Mouse (Mus musculus): ENCODE measurements at regions not wholly inside any gene's neighbourhood (a gene's known extent, or its start where the extent isn't known, plus 50 kb on each side); places are given as distances from the start of the nearest gene placed in this dataset.
"Not testable (repeated sequence)": the region's sequence is repeated elsewhere in the genome, so short reads cannot be mapped to it uniquely, and the experiment has no call there.

DNA sequence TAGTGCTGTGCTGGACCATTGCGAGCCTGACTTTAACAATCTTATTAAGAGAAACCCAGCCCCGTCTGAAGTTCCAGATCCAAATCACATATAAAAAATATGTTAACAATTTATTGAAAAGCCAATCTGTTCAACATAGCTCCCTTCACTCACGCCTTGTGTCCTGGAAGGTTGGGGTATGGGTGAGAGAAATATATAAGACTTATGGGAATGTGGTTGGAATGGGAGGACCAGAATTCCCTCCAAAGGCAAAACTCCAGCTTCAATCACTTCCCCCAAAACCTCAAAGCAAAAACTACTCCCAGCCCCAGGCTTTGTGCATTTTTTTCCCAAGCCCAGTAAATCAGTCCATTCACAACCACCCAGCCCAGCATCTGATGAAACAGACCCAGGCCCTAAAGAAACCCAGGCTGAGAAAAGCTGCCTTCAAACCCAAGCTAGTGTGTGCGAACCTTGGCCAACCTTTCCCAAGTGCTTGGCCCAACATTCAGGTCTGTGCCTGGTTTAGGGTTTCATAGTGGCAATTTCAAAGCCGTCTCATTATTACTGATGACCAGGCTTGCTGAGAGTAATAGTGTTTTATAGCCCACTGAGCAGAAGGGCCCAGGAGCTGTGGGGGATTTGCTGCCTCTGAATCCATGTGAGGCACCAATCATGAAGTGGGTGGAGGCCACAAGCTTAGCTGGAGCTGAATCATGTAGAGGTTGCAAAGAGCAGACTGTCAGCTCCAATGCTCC, 517.0 kb downstream of the Bnc2 start:
- Histone ChIP-seq H3K36me3 (ENCODE audit: insufficient read depth) (no peaks in the 10 kb centered on the region), H3K27ac (ENCODE audit: low read depth, low read length) (no peak overlapping the region), H3K27me3 (ENCODE audit: insufficient read depth, low read length) (no peaks in the 10 kb centered on the region), H3K9ac (no peak overlapping the region), H3K4me1 (ENCODE audit: insufficient read depth) (no peaks in the 10 kb centered on the region), H3K9me3 (ENCODE audit: low read length) (no peaks in the 10 kb centered on the region), H3K4me3 (ENCODE audit: low read depth, low read length) (no peak overlapping the region), H3K4me2 (ENCODE audit: low read depth) (no peak overlapping the region)
- ATAC-seq (no peak), DNase-seq (no peak)
- no peak for TF ChIP-seq CTCF (IDR thresholded peaks at IDR 0.05; ENCODE audit: low read depth)
- WGBS = 89% methylated on average over 5 of the region's 5 CpGs

DNA sequence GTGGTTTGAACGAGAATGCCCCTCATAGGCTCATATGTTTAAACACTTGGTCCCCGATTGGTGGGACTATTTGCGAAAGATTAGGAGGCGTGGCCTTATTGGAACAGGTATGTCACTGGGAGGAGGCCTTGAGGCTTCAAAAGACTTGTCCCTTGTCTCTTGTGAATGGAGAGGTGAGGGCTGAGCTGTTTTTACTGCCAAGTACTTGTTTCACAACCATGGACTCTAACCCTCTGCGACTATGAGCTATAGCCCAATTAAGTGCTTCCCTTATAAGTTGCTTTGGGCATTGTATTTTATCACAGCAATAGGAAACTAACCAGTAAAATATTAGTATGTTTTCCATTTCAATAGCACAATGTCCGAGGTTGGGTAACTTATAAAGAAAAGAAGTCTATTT, 511.7 kb downstream of the Bnc2 start:
- no peak overlapping the region for H3K9ac ChIP-seq
- DNase-seq (no peak), ATAC-seq (no peak)
- H3K4me3 ChIP-seq (ENCODE audit: low read depth, low read length) = no peak overlapping the region
- H3K9me3 ChIP-seq (ENCODE audit: low read length) = no peaks in the 10 kb centered on the region
- no peak for TF ChIP-seq CTCF (IDR thresholded peaks at IDR 0.05; ENCODE audit: low read depth)
- no peak overlapping the region for H3K4me2 ChIP-seq (ENCODE audit: low read depth)
- no peaks in the 10 kb centered on the region for H3K4me1 ChIP-seq (ENCODE audit: insufficient read depth)
- no peak overlapping the region for H3K27ac ChIP-seq (ENCODE audit: low read depth, low read length)
- 95% methylated on average over 6 of the region's 6 CpGs for WGBS
- no peaks in the 10 kb centered on the region for H3K36me3 ChIP-seq (ENCODE audit: insufficient read depth)
- no peaks in the 10 kb centered on the region for H3K27me3 ChIP-seq (ENCODE audit: insufficient read depth, low read length)

DNA sequence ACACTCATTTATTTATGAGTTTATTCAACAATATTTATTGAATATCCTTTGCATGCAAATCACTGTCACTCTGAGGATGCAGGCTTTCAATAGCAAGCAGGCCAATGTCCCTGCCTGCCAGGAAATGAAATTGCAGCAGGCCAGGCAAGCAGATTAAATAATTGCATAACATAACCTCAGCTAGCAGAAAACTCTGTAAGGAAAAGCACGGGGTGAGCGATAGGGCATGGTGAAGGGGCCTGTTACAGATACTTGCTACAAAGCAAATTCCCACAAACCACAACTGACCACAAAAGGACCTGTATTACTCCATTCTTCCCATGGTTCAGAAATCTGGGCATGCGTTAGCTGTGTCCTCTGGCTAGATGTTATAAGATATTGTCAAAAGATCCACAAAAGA, 509.8 kb downstream of the Bnc2 start:
- WGBS = 90% methylated on average over 3 of the region's 3 CpGs
- Histone ChIP-seq H3K4me2 (ENCODE audit: low read depth) (no peak overlapping the region), H3K4me1 (ENCODE audit: insufficient read depth) (no peaks in the 10 kb centered on the region), H3K27me3 (ENCODE audit: insufficient read depth, low read length) (no peaks in the 10 kb centered on the region), H3K27ac (ENCODE audit: low read depth, low read length) (no peak overlapping the region), H3K9me3 (ENCODE audit: low read length) (no peaks in the 10 kb centered on the region), H3K36me3 (ENCODE audit: insufficient read depth) (no peaks in the 10 kb centered on the region), H3K4me3 (ENCODE audit: low read depth, low read length) (no peak overlapping the region), H3K9ac (no peak overlapping the region)
- DNase-seq (no peak), ATAC-seq (no peak)
- TF ChIP-seq CTCF (IDR thresholded peaks at IDR 0.05; ENCODE audit: low read depth) = no peak

DNA sequence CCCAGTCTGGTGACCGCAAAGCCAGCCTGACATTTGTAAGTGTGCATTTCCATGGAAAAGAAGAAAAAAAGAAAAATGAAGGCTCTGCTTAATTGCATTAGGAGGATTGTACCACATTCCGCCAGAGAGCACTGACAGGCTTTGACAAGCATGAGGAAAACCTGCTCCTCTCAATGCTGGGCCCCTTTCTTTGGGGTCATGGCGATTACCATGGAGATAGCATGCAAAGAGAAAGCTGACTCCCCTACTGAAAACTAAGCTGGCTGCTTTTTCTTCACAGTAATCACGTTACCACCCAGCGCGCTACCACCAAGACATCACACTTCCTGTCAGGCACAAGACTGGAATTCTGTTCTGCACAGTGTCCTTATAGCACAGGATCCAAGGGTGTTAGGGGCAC, 502.2 kb downstream of the Bnc2 start:
- DNase-seq (peak; percentile 9), ATAC-seq (peak; percentile 64)
- Histone ChIP-seq H3K27me3 (ENCODE audit: insufficient read depth, low read length) (no peaks in the 10 kb centered on the region), H3K36me3 (ENCODE audit: insufficient read depth) (no peaks in the 10 kb centered on the region), H3K4me2 (ENCODE audit: low read depth) (no peak overlapping the region), H3K4me1 (ENCODE audit: insufficient read depth) (no peaks in the 10 kb centered on the region), H3K4me3 (ENCODE audit: low read depth, low read length) (no peak overlapping the region), H3K9me3 (ENCODE audit: low read length) (no peaks in the 10 kb centered on the region), H3K27ac (ENCODE audit: low read depth, low read length) (no peak overlapping the region), H3K9ac (no peak overlapping the region)
- 20% methylated on average over 6 of the region's 6 CpGs for WGBS
- TF ChIP-seq CTCF (IDR thresholded peaks at IDR 0.05; ENCODE audit: low read depth) = no peak

DNA sequence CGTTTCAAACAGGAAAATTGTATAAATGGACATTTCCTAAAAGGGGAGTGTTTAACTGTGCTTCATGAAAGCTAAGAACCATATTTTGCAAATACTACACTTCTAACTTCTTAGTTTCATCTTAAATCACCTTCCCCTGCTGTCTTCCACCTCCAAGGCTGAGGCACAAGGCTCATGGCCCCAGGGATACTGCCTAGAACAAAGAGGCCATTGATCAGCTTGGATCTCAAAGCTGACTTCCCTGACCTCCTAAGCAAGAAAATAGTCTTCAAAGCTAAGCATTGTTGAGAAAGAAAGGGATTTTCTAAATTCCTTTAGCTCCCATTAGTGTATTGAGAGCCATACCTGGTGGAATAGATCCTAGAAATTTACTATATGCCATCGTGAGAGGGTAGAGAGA, 501.6 kb downstream of the Bnc2 start:
- no peaks in the 10 kb centered on the region for H3K36me3 ChIP-seq (ENCODE audit: insufficient read depth)
- ATAC-seq = no peak
- H3K9me3 ChIP-seq (ENCODE audit: low read length) = no peaks in the 10 kb centered on the region
- H3K27ac ChIP-seq (ENCODE audit: low read depth, low read length) = no peak overlapping the region
- 40% methylated on average over 2 of the region's 2 CpGs for WGBS
- DNase-seq = no peak
- H3K4me1 ChIP-seq (ENCODE audit: insufficient read depth) = no peaks in the 10 kb centered on the region
- no peak for TF ChIP-seq CTCF (IDR thresholded peaks at IDR 0.05; ENCODE audit: low read depth)
- no peak overlapping the region for H3K4me3 ChIP-seq (ENCODE audit: low read depth, low read length)
- no peaks in the 10 kb centered on the region for H3K27me3 ChIP-seq (ENCODE audit: insufficient read depth, low read length)
- no peak overlapping the region for H3K4me2 ChIP-seq (ENCODE audit: low read depth)
- no peak overlapping the region for H3K9ac ChIP-seq

DNA sequence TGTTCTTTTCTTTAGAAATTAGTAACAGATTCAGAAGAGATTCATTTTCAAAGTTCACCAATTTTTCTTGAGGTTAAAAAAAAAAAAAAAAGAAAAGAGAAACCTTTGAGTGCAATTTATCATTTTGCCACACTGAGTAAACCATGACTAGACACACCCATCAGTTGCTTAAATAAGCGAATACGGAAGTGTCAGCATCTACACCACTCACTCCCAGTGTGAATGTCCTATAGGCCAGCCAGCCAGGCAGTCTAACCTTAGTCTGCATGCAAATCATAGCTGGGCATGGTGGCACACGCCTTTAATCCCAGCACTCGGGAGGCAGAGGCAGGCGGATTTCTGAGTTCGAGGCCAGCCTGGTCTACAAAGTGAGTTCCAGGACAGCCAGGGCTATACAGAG, 498.6 kb downstream of the Bnc2 start:
- 97% methylated on average over 6 of the region's 6 CpGs for WGBS
- H3K4me3 ChIP-seq (ENCODE audit: low read depth, low read length); H3K9me3 ChIP-seq (ENCODE audit: low read length); H3K27ac ChIP-seq (ENCODE audit: low read depth, low read length); H3K4me1 ChIP-seq (ENCODE audit: insufficient read depth); H3K4me2 ChIP-seq (ENCODE audit: low read depth); DNase-seq; ATAC-seq; H3K36me3 ChIP-seq (ENCODE audit: insufficient read depth); H3K27me3 ChIP-seq (ENCODE audit: insufficient read depth, low read length); H3K9ac ChIP-seq: not testable (repeated sequence)

DNA sequence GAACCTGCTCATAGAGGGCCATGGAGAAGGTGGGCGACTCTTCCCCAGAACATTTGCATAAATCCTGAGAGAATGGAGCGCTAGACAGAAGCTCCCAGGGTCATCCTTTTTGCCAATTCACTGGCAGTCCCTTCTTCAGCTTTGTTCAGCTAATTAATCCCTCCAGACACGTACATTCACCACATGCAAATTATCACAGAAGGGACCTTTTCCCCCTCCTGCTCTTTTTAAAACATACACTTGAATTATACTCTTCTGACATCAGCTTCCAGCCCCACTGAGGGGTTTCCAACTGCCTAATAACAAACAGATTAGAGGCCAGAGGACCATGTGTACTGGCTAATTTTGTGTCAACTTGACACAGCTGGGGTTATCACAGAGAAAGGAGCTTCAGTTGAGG, 497.2 kb downstream of the Bnc2 start:
- TF ChIP-seq CTCF (IDR thresholded peaks at IDR 0.05; ENCODE audit: low read depth) = no peak
- ATAC-seq = no peak
- 13% methylated on average over 3 of the region's 3 CpGs for WGBS

More for the DNA sequence above, 497.2 kb downstream of the Bnc2 start:
- Histone ChIP-seq H3K4me3 (ENCODE audit: low read depth, low read length) (no peak overlapping the region), H3K4me1 (ENCODE audit: insufficient read depth) (no peaks in the 10 kb centered on the region), H3K9ac (no peak overlapping the region), H3K27me3 (ENCODE audit: insufficient read depth, low read length) (no peaks in the 10 kb centered on the region), H3K36me3 (ENCODE audit: insufficient read depth) (no peaks in the 10 kb centered on the region), H3K9me3 (ENCODE audit: low read length) (no peaks in the 10 kb centered on the region), H3K27ac (ENCODE audit: low read depth, low read length) (no peak overlapping the region), H3K4me2 (ENCODE audit: low read depth) (no peak overlapping the region)
- DNase-seq = no peak
